Mouse (Mus musculus): ENCODE measurements at regions not wholly inside any gene's neighbourhood (a gene's known extent, or its start where the extent isn't known, plus 50 kb on each side); places are given as distances from the start of the nearest gene placed in this dataset.
A peak's percentile ranks its signal among the peaks of the same experiment; 100 is the strongest.
"Not testable (repeated sequence)": the region's sequence is repeated elsewhere in the genome, so short reads cannot be mapped to it uniquely, and the experiment has no call there.

GRCm38 (mm10) chr1:73634871-73635270 lies 489.4 kb downstream of the Tns1 start:
- Histone ChIP-seq H3K27me3 (ENCODE audit: control insufficient read depth, insufficient read depth, low read depth, low read length) (no peaks in the 10 kb centered on the region), H3K27ac (ENCODE audit: low read length) (no peak overlapping the region), H3K4me3 (ENCODE audit: low read depth, low read length) (no peak overlapping the region), H3K9me3 (replicated peaks; ENCODE audit: control insufficient read depth, low read length, poor library complexity, severe bottlenecking) (no peaks in the 10 kb centered on the region), H3K9ac (ENCODE audit: low read depth, low read length) (no peak overlapping the region), H3K4me2 (ENCODE audit: low read length) (no peak overlapping the region), H3K4me1 (ENCODE audit: control insufficient read depth, insufficient read depth, low read length) (no peaks in the 10 kb centered on the region), H3K36me3 (ENCODE audit: control insufficient read depth, insufficient read depth, low read length) (no peaks in the 10 kb centered on the region)
- ATAC-seq, result no peak
- 85% methylated on average over 4 of the region's 4 CpGs for WGBS

GRCm38 (mm10) chr1:73633071-73633470 lies 491.2 kb downstream of the Tns1 start:
- Histone ChIP-seq H3K36me3 (ENCODE audit: control insufficient read depth, insufficient read depth, low read length) (no peaks in the 10 kb centered on the region), H3K27ac (ENCODE audit: low read length) (no peak overlapping the region), H3K4me2 (ENCODE audit: low read length) (no peak overlapping the region), H3K9me3 (replicated peaks; ENCODE audit: control insufficient read depth, low read length, poor library complexity, severe bottlenecking) (no peaks in the 10 kb centered on the region), H3K9ac (ENCODE audit: low read depth, low read length) (no peak overlapping the region), H3K4me3 (ENCODE audit: low read depth, low read length) (no peak overlapping the region), H3K27me3 (ENCODE audit: control insufficient read depth, insufficient read depth, low read depth, low read length) (no peaks in the 10 kb centered on the region), H3K4me1 (ENCODE audit: control insufficient read depth, insufficient read depth, low read length) (no peaks in the 10 kb centered on the region)
- ATAC-seq, result no peak
- WGBS, result 94% methylated on average over 1 of the region's 1 CpGs

GRCm38 (mm10) chr1:73630363-73630762 lies 493.9 kb downstream of the Tns1 start:
- Histone ChIP-seq H3K36me3 (ENCODE audit: control insufficient read depth, insufficient read depth, low read length) (no peaks in the 10 kb centered on the region), H3K27me3 (ENCODE audit: control insufficient read depth, insufficient read depth, low read depth, low read length) (no peaks in the 10 kb centered on the region), H3K4me2 (ENCODE audit: low read length) (no peak overlapping the region), H3K9ac (ENCODE audit: low read depth, low read length) (no peak overlapping the region), H3K27ac (ENCODE audit: low read length) (no peak overlapping the region), H3K4me1 (ENCODE audit: control insufficient read depth, insufficient read depth, low read length) (no peaks in the 10 kb centered on the region), H3K9me3 (replicated peaks; ENCODE audit: control insufficient read depth, low read length, poor library complexity, severe bottlenecking) (no peaks in the 10 kb centered on the region), H3K4me3 (ENCODE audit: low read depth, low read length) (no peak overlapping the region)
- ATAC-seq, result no peak
- 35% methylated on average over 1 of the region's 1 CpGs for WGBS

DNA sequence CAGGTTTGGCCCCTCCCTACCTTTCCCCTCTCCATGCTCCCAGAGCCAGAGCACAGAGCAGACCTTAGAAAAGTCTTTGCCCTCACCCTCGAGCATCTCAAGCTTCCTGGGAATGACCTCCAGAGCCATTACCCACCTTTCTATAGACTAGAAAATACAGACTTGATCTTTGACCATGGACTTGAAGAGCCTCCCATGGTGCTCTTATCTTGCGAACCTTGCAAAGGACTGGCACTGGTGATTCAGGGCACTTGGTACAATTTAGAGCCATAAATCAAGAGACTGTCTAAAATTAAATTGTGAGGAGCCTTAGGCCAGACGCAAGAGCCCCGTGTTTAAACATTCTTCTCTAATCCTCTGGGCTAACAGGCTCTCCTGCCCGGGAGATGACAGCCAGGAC lies 498.9 kb downstream of the Tns1 start:
- Histone ChIP-seq H3K9me3 (replicated peaks; ENCODE audit: control insufficient read depth, low read length, poor library complexity, severe bottlenecking) (no peaks in the 10 kb centered on the region), H3K9ac (ENCODE audit: low read depth, low read length) (no peak overlapping the region), H3K4me1 (ENCODE audit: control insufficient read depth, insufficient read depth, low read length) (no peaks in the 10 kb centered on the region), H3K4me2 (ENCODE audit: low read length) (no peak overlapping the region), H3K27me3 (ENCODE audit: control insufficient read depth, insufficient read depth, low read depth, low read length) (no peaks in the 10 kb centered on the region), H3K4me3 (ENCODE audit: low read depth, low read length) (no peak overlapping the region), H3K27ac (ENCODE audit: low read length) (no peak overlapping the region), H3K36me3 (ENCODE audit: control insufficient read depth, insufficient read depth, low read length) (no peaks in the 10 kb centered on the region)
- ATAC-seq, result no peak
- WGBS, result 89% methylated on average over 5 of the region's 5 CpGs

GRCm38 (mm10) chr1:73621121-73621520 lies 503.1 kb downstream of the Tns1 start:
- H3K4me2 ChIP-seq (ENCODE audit: low read length); H3K27ac ChIP-seq (ENCODE audit: low read length); H3K36me3 ChIP-seq (ENCODE audit: control insufficient read depth, insufficient read depth, low read length); H3K9ac ChIP-seq (ENCODE audit: low read depth, low read length); ATAC-seq; H3K9me3 ChIP-seq (replicated peaks; ENCODE audit: control insufficient read depth, low read length, poor library complexity, severe bottlenecking); H3K27me3 ChIP-seq (ENCODE audit: control insufficient read depth, insufficient read depth, low read depth, low read length); H3K4me3 ChIP-seq (ENCODE audit: low read depth, low read length); H3K4me1 ChIP-seq (ENCODE audit: control insufficient read depth, insufficient read depth, low read length): not testable (repeated sequence)
- WGBS, result 90% methylated on average over 5 of the region's 5 CpGs

DNA sequence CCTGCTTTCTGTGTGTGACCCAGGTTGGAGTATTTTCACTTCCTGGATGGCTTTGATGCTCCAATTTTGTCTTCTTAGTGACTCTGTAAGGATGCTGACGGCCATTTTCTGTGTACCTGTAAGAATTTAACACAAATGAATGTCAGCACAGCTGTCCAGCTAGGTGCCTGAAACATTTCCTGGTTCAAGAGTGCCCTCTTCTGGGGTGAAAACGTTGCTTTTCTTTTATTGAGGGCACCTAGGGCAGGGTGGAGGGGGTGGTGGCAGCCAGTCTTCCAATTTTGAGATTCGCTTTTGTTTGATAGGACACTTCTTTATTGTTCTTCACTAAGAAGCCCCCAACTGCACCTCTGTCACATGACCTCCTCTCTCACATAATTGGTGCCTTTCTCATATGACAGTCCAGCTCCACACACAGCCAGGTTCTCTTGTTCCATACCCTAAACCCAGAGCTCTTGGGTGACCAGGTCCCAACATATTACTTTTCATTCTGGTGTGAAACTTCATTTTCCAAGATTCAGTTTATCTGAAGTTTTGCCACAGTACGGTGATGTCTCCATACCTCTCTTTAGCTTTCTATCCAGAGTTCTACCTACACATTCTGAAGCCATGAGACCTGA lies 505.6 kb downstream of the Tns1 start:
- H3K9me3 ChIP-seq (replicated peaks; ENCODE audit: control insufficient read depth, low read length, poor library complexity, severe bottlenecking), result no peaks in the 10 kb centered on the region
- 35% methylated on average over 4 of the region's 4 CpGs for WGBS
- H3K4me3 ChIP-seq (ENCODE audit: low read depth, low read length), result no peak overlapping the region
- no peaks in the 10 kb centered on the region for H3K27me3 ChIP-seq (ENCODE audit: control insufficient read depth, insufficient read depth, low read depth, low read length)
- no peak overlapping the region for H3K4me2 ChIP-seq (ENCODE audit: low read length)
- ATAC-seq, result peak; percentile 71; the same call in 1 of the 2 replicates
- no peaks in the 10 kb centered on the region for H3K36me3 ChIP-seq (ENCODE audit: control insufficient read depth, insufficient read depth, low read length)
- no peak overlapping the region for H3K9ac ChIP-seq (ENCODE audit: low read depth, low read length)
- 0 out of 2 replicates have a peak, but pooled peaks cover 2% of the 10 kb centered on the region for H3K4me1 ChIP-seq (ENCODE audit: control insufficient read depth, insufficient read depth, low read length)
- H3K27ac ChIP-seq (ENCODE audit: low read length), result no peak overlapping the region

- H3K4me1 ChIP-seq (ENCODE audit: control insufficient read depth, insufficient read depth, low read length), result no peaks in the 10 kb centered on the region
- H3K27ac ChIP-seq (ENCODE audit: low read length), result no peak overlapping the region
- H3K27me3 ChIP-seq (ENCODE audit: control insufficient read depth, insufficient read depth, low read depth, low read length), result no peaks in the 10 kb centered on the region
- WGBS, result 79% methylated on average over 9 of the region's 9 CpGs
- no peaks in the 10 kb centered on the region for H3K9me3 ChIP-seq (replicated peaks; ENCODE audit: control insufficient read depth, low read length, poor library complexity, severe bottlenecking)
- H3K36me3 ChIP-seq (ENCODE audit: control insufficient read depth, insufficient read depth, low read length), result no peaks in the 10 kb centered on the region
- ATAC-seq, result no peak
- no peak overlapping the region for H3K4me3 ChIP-seq (ENCODE audit: low read depth, low read length)
- H3K9ac ChIP-seq (ENCODE audit: low read depth, low read length), result no peak overlapping the region
- H3K4me2 ChIP-seq (ENCODE audit: low read length), result no peak overlapping the region
Observed at GRCm38 (mm10) chr1:73593653-73594385, 530.4 kb downstream of the Tns1 start.

DNA sequence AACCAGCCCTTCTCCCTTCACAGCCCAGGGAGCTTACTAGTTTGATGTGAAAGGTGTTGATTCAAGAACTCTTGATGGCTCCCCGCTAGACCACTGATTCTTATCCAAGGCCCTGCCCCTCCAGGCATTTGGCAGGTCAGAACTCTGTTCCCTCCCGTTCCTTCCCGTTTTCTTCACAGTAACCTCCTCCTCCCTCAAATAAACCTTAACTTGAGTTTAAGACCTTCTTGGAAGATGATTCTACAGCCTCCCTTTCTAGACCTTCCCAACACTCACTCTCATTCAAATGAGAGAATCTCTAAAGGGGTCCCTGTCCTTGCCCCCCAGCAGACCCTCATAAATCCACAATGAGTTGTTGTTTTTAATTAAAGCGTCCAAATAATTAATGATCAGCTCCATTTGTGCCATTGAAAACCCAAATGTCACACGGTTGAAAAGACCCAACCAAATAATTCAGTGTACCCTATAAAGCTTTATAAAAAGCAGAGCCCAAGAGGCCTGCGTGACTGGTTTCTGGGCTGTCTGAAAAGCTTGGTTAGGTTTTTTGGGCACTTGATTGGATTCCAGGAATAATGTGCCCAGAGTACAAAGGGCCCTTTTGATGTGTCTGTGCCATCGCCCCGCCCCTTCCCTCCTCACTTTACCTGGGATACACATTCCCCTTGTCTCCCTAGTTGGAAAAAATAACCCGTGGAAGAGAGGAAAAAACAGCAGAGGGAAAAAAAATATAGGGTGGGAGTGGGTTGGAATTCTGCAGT lies 532.7 kb downstream of the Tns1 start:
- Histone ChIP-seq H3K4me1 (ENCODE audit: control insufficient read depth, insufficient read depth, low read length) (no peaks in the 10 kb centered on the region), H3K9me3 (replicated peaks; ENCODE audit: control insufficient read depth, low read length, poor library complexity, severe bottlenecking) (no peaks in the 10 kb centered on the region), H3K4me3 (ENCODE audit: low read depth, low read length) (no peak overlapping the region), H3K4me2 (ENCODE audit: low read length) (no peak overlapping the region), H3K36me3 (ENCODE audit: control insufficient read depth, insufficient read depth, low read length) (no peaks in the 10 kb centered on the region), H3K27ac (ENCODE audit: low read length) (no peak overlapping the region), H3K27me3 (ENCODE audit: control insufficient read depth, insufficient read depth, low read depth, low read length) (no peaks in the 10 kb centered on the region), H3K9ac (ENCODE audit: low read depth, low read length) (no peak overlapping the region)
- WGBS, result 76% methylated on average over 9 of the region's 9 CpGs
- ATAC-seq, result no peak

GRCm38 (mm10) chr1:73579680-73580079 lies 544.6 kb downstream of the Tns1 start:
- H3K4me1 ChIP-seq (ENCODE audit: control insufficient read depth, insufficient read depth, low read length), result no peaks in the 10 kb centered on the region
- no peaks in the 10 kb centered on the region for H3K27me3 ChIP-seq (ENCODE audit: control insufficient read depth, insufficient read depth, low read depth, low read length)
- H3K9ac ChIP-seq (ENCODE audit: low read depth, low read length), result no peak overlapping the region
- no peak overlapping the region for H3K27ac ChIP-seq (ENCODE audit: low read length)
- no peak for ATAC-seq
- H3K4me3 ChIP-seq (ENCODE audit: low read depth, low read length), result no peak overlapping the region
- no peaks in the 10 kb centered on the region for H3K9me3 ChIP-seq (replicated peaks; ENCODE audit: control insufficient read depth, low read length, poor library complexity, severe bottlenecking)
- 84% methylated on average over 3 of the region's 3 CpGs for WGBS
- H3K4me2 ChIP-seq (ENCODE audit: low read length), result no peak overlapping the region
- H3K36me3 ChIP-seq (ENCODE audit: control insufficient read depth, insufficient read depth, low read length), result no peaks in the 10 kb centered on the region
